Mouse (Mus musculus) stomach, embryonic 15.5 days (tissue): ENCODE data around the gene Grin2c. TPM values are rescaled to one million over a fixed set of nuclear protein-coding genes. Genes with fewer than 3 reads are reported as not detected.
A peak's percentile ranks its signal among the peaks of the same experiment; 100 is the strongest.

Experiments
- ATAC-seq: fragments of 200-750 bp; cut with Nextera tagmentation; 2 replicates; pipeline ENCODE4 v1.8.0; 2017; ENCODE audit warnings: low read depth, moderate number of reproducible peaks, moderate TSS enrichment; ENCODE audit not compliant: insufficient read depth, low FRiP score
- H3K27ac ChIP-seq: fragments of 300-500 bp; sonication (generic); 2 replicates; pipeline ENCODE4 v1.5.1; 2015; ENCODE audit warnings: mild to moderate bottlenecking, inconsistent platforms
- H3K27me3 ChIP-seq: fragments of 300-500 bp; sonication (generic); replicated peaks from 2 replicates; pipeline ENCODE4 v1.6.1; 2015; ENCODE audit warnings: inconsistent platforms
- H3K36me3 ChIP-seq: fragments of 300-500 bp; sonication (generic); 2 replicates; pipeline ENCODE4 v1.6.1; 2015; ENCODE audit warnings: inconsistent platforms
- H3K4me1 ChIP-seq: fragments of 300-500 bp; sonication (generic); 2 replicates; pipeline ENCODE4 v1.6.1; 2015; ENCODE audit warnings: inconsistent platforms
- H3K4me2 ChIP-seq: fragments of 300-500 bp; sonication (generic); 2 replicates; pipeline ENCODE4 v1.6.1; 2015; ENCODE audit warnings: mild to moderate bottlenecking, inconsistent platforms
- H3K4me3 ChIP-seq: fragments of 300-500 bp; sonication (generic); replicated peaks from 2 replicates; pipeline ENCODE4 v1.5.1; 2015; ENCODE audit warnings: inconsistent platforms
- H3K9ac ChIP-seq: fragments of 300-500 bp; sonication (generic); 2 replicates; pipeline ENCODE4 v1.6.1; 2015; ENCODE audit warnings: inconsistent platforms
- H3K9me3 ChIP-seq: fragments of 300-500 bp; sonication (generic); 2 replicates; pipeline ENCODE4 v1.6.1; 2016; ENCODE audit warnings: inconsistent platforms
- WGBS: fragments of 180-500 bp; shearing (Covaris S2); methylation state at CpG from one replicate; pipeline ENCODE4 v1.1.7; 2015; 5-methylcytosine and 5-hydroxymethylcytosine counted together
- polyA plus RNA-seq: library from polyadenylated mRNA; unstranded; fragments of >200 nt; fragmentation: Nextera tagmentation; extraction: Ambion mirVana; gene quantifications from 2 replicates; pipeline ENCODE4 v1.2.1, GENCODE M21; 2015

Grin2c gene
- polyA plus RNA-seq, 1 experiment from 2014 or later, result 0.12 TPM

DNA sequence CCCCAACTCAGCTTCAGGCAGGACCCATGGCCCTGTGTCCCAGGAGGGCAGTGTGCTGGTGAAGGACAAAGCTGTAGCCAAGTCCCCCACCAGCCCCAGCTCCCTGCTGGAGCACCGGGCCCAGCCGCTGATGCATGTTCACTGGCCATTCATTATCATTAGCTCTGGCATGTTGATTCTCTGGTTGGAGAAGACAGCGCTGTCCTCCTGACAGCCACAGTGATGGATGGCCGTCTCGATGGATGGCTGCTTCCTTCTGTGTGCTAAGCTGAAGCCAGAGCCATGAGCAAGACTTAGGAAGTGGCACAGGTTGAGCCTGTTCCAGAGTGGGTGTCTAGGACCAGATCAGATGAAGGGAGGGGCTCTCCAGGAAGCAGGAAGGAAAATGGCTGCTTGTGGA lies 30.5 kb downstream of the Grin2c start:
- no peaks in the 10 kb centered on the region for H3K36me3 ChIP-seq
- H3K9me3 ChIP-seq, result no peaks in the 10 kb centered on the region
- H3K9ac ChIP-seq, result no peak overlapping the region
- H3K4me3 ChIP-seq, result no peak overlapping the region
- H3K27ac ChIP-seq, result no peak overlapping the region; the same call in 1 of the 2 replicates
- ATAC-seq, result no peak
- no peak overlapping the region for H3K4me2 ChIP-seq
- peaks cover 9% of the 10 kb centered on the region for H3K4me1 ChIP-seq
- WGBS, result 12% methylated on average over 5 of the region's 5 CpGs
- H3K27me3 ChIP-seq, result no peaks in the 10 kb centered on the region

DNA sequence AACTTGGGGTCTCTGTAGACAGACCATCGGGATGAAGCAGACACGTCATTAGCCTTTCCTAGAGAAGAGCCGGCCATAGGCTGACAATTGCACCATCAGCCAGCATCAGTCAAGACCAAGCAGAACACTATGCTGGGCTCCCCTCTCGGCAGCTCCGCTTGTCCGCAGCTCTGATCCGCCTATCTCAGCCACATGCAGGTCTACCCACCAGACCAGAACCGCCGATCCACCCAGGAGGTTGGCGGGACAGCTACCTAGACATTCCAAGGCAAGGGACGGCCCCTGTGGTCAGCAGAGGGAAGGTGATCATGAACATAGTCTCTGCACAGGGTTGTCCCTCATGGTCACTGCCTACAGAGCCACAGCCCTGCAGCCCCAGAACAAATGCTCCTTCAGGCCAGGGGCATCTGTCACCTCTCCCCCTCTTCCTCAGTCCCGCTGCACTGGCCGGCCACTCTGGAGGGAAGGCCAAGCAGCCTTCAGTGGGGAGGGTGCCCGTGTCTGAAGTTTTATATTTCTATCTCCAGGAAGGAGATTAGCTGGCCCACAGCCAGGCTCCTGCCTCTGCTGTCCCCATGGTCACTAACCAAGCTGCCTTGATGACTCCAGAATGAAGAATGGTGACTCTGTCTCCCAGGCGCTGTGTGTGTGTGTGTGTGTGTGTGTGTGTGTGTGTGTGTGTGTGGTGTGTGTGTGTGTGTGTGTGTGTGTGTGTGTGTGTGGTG lies 32.6 kb downstream of the Grin2c start:
- no peak for ATAC-seq
- WGBS, result 79% methylated on average over 15 of the region's 15 CpGs
- peaks cover 13% of the 10 kb centered on the region for H3K4me1 ChIP-seq
- peaks cover 3% of the 10 kb centered on the region for H3K27me3 ChIP-seq
- no peaks in the 10 kb centered on the region for H3K9me3 ChIP-seq
- H3K4me3 ChIP-seq, result no peak overlapping the region
- no peak overlapping the region for H3K27ac ChIP-seq
- no peak overlapping the region for H3K4me2 ChIP-seq
- H3K9ac ChIP-seq, result no peak overlapping the region
- H3K36me3 ChIP-seq, result no peaks in the 10 kb centered on the region

DNA sequence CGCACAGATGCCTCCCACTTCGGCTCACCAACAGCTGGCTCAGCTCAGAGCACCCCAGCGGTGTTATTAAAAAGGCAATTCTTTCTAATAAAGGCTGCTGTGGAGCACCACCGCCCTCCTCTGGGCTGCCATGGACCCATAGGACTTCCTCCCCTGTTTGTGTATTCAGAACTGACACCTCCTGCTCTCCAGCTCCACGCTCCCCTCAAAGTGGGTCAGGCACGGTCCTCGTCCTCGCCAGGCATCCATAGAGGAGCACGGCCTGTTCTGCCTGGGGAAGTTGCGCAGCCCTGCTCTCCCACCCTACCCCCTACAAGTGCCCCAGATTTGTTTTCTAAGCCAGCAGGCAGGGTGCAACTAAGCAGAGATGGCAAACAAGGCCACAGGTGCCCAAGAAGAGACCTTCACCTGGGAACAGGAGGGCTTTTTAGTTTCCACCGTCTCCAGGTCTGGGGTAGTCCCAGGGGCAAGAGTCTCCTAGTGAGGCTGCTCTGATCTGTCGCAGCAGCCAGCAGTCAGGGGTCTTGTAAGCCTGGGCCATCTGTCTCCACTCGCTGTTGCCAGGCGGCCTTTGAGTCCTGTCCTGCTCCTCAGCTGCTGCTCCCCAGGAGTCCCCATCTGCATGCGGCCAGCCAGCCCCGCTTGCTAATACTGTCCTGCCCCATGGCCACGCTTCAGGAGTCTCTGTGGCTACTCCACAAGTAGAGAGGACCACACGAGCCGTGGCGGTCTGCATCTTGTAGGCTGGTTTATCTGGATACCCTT lies 33.3 kb downstream of the Grin2c start:
- Histone ChIP-seq H3K4me2 (no peak overlapping the region), H3K9me3 (no peaks in the 10 kb centered on the region), H3K9ac (no peak overlapping the region), H3K4me1 (peaks cover 13% of the 10 kb centered on the region), H3K36me3 (no peaks in the 10 kb centered on the region), H3K27ac (no peak overlapping the region), H3K27me3 (peaks cover 9% of the 10 kb centered on the region), H3K4me3 (no peak overlapping the region)
- WGBS, result 69% methylated on average over 20 of the region's 20 CpGs
- no peak for ATAC-seq

DNA sequence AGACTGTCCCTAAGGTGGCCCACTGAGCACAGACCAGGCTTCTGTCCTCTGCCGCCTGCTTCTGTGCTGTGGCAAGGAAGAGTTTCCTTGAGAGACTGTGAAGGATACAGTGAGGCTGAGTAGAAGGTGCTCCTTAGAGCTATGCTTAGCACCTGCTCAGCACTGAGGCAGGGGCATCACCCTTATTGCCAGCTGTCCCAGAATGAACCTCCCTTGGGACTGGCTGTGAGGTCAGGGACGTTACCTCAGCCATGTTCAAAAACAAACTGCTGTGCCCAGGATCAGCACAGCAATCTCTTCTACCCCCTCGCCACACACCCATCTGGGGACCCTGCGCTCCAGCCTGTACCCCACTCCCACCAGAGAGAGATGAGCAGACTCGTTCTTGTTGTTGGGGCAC lies 34.2 kb downstream of the Grin2c start:
- Histone ChIP-seq H3K27me3 (peaks cover 9% of the 10 kb centered on the region), H3K4me1 (peaks cover 13% of the 10 kb centered on the region), H3K4me3 (no peak overlapping the region), H3K9me3 (no peaks in the 10 kb centered on the region), H3K36me3 (no peaks in the 10 kb centered on the region), H3K9ac (no peak overlapping the region), H3K4me2 (no peak overlapping the region), H3K27ac (no peak overlapping the region)
- WGBS, result 85% methylated on average over 5 of the region's 5 CpGs
- no peak for ATAC-seq

DNA sequence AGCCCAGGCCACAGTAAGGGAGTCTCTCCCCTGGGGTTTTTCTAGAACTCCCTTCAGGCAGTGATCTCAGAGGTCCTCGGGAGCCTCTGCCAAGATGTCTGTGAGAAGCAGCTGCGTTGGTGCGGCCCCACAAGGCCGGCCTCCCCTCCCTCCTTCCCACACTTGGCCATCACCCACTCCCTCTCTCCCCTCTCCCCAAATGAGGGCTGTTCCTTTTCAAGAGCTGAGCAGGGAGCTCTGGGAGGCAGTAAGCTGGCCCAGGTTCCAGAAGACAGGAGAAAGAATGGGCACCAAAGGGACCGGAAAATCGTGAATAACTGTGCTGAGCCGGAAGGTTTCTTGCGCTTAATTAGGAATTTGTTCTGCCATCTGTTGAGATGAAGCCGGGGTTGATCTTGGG lies 35.1 kb downstream of the Grin2c start:
- 58% methylated on average over 9 of the region's 9 CpGs for WGBS
- Histone ChIP-seq H3K4me3 (no peak overlapping the region), H3K27ac (peak overlapping the region; percentile 71), H3K9me3 (no peaks in the 10 kb centered on the region), H3K36me3 (no peaks in the 10 kb centered on the region), H3K4me1 (peaks cover 13% of the 10 kb centered on the region), H3K27me3 (peaks cover 9% of the 10 kb centered on the region), H3K9ac (no peak overlapping the region), H3K4me2 (no peak overlapping the region)
- ATAC-seq, result no peak

DNA sequence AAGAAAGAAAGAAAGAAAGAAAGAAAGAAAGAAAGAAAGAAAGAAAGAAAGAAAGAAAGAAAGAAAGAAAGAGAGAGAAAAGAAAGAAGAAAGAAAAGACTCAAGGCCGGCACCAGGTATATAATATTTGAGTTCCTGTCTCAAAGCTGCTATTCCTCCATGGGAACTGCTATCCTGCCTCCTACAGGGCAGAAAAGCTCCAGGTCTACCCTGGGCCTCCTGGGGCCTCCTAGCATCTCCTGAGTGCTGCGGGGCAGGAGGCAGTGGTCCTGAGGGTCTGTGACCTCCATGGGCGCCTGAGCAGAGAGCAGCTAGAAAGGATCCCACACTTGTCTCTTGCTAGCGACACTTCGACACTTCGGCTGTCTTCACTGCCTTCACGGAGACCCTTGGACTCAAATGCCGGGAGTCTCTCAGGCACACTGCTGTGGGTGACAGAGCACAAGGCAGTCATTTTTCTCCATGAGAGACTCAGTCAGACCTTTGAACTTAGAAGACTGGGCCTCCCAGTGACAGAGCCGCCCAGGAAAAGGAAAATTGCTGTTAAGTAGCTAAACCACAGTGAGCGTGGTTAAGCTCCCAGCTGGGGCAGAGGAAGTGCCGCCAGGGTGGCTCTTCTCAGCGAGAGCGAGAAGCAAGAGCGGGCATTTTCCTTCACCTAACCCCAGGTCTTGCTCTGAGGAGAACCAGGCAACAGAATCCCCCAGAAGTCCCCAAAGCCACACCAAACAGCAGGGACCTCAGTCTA lies 35.7 kb downstream of the Grin2c start:
- Histone ChIP-seq H3K27me3 (peaks cover 9% of the 10 kb centered on the region), H3K4me3 (no peak overlapping the region), H3K9me3 (no peaks in the 10 kb centered on the region), H3K36me3 (no peaks in the 10 kb centered on the region), H3K27ac (peak overlapping the region; percentile 71), H3K4me2 (no peak overlapping the region), H3K9ac (no peak overlapping the region), H3K4me1 (peaks cover 13% of the 10 kb centered on the region)
- 43% methylated on average over 14 of the region's 14 CpGs for whole genome bisulfite sequencing
- no peak for ATAC-seq

DNA sequence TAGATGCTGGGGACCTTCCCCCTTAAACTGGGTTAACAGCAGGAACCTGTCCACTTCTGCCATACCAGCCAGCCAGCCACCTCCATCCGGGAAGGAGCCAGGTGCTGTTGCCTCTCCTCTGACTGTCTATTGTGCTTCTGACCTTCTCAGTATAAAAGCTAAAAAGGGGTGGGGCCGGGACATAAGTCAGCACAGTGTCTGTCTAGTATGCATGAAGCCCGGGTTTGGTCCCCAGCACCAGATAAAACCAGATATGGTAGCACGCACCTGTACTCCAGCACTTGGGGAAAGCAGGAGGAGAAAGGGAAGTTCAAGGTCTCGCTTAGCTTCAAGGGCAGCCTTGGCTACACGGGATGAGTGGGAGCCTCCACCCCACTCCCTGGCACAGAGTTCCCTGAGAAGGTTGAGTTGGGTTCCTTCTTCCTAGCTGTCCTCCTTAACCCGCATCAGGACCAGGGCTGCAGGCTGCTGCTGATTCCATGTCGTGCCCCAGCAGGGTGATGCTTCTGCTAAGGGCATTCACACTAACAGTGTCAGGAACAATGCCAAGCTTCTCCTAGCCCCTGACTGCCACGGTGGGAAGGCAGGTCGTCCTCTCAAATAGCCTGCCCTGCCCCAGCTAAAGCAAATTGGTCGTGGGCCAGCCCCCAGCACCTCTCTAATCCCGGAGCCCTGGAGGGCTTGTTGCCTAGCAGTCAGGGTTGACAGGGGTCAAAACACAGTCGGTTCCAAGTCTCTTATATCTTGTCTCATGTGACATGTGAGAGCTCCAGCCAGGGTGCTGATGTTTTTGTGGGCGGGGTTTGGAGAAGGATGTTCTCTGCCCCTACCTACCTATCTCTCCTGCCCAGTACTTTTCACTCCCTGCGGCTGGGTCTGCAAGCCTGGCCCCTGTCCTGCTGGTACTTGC lies 37.8 kb downstream of the Grin2c start:
- no peak overlapping the region for H3K4me3 ChIP-seq
- peaks cover 15% of the 10 kb centered on the region for H3K27me3 ChIP-seq
- 55% methylated on average over 15 of the region's 15 CpGs for WGBS
- no peaks in the 10 kb centered on the region for H3K9me3 ChIP-seq
- H3K27ac ChIP-seq, result no peak overlapping the region
- ATAC-seq, result no peak
- H3K4me2 ChIP-seq, result no peak overlapping the region
- no peaks in the 10 kb centered on the region for H3K36me3 ChIP-seq
- no peak overlapping the region for H3K9ac ChIP-seq
- H3K4me1 ChIP-seq, result peaks cover 13% of the 10 kb centered on the region

DNA sequence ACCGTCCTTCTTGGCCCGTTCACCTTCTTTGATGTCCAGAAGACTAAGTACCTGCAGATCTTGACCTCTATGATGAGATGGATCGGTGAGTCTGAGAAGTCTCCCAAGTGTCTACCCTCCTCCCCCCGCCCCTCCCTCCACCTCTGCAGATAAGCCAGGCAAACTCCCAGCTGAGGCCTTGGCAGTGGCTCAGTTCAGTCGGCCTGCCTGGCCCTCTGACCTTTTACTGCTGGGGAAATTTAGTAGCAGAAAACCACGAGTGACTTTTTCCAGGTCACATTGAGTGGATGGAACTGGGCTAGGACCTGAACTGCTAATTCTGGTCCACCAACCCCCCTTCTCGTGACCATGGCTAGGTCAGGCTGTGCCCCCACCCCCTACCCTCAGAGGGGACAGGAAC lies 38.6 kb downstream of the Grin2c start:
- Histone ChIP-seq H3K9ac (no peak overlapping the region), H3K36me3 (no peaks in the 10 kb centered on the region), H3K27me3 (peaks cover 15% of the 10 kb centered on the region), H3K9me3 (no peaks in the 10 kb centered on the region), H3K4me1 (peaks cover 13% of the 10 kb centered on the region), H3K4me3 (no peak overlapping the region), H3K27ac (no peak overlapping the region), H3K4me2 (no peak overlapping the region)
- no peak for ATAC-seq
- 55% methylated on average over 7 of the region's 7 CpGs for WGBS

DNA sequence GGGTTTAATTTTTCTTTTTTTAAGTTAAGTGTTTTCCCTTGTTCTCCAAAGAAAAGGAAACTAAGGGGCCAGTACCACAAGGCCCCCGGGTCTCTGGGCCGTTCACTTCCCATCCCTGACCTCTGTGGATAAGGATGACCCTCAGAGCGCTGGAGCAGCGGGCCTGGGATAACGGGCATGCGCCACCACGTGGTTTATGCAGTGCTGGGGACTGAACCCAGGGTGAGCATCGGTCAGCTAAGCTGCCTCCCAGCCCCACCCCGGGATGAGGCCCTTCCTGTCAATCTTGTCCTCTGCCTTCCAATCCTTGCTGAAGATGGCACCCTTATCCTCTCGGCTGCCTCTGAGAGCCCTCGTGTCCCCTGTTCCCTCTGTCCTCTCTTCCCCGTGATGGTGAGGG lies 39.4 kb downstream of the Grin2c start:
- no peak for ATAC-seq
- Histone ChIP-seq H3K4me2 (no peak overlapping the region), H3K27ac (no peak overlapping the region), H3K4me1 (peaks cover 15% of the 10 kb centered on the region), H3K9me3 (no peaks in the 10 kb centered on the region), H3K27me3 (peaks cover 15% of the 10 kb centered on the region), H3K9ac (no peak overlapping the region), H3K36me3 (no peaks in the 10 kb centered on the region), H3K4me3 (no peak overlapping the region)
- 57% methylated on average over 12 of the region's 12 CpGs for WGBS

DNA sequence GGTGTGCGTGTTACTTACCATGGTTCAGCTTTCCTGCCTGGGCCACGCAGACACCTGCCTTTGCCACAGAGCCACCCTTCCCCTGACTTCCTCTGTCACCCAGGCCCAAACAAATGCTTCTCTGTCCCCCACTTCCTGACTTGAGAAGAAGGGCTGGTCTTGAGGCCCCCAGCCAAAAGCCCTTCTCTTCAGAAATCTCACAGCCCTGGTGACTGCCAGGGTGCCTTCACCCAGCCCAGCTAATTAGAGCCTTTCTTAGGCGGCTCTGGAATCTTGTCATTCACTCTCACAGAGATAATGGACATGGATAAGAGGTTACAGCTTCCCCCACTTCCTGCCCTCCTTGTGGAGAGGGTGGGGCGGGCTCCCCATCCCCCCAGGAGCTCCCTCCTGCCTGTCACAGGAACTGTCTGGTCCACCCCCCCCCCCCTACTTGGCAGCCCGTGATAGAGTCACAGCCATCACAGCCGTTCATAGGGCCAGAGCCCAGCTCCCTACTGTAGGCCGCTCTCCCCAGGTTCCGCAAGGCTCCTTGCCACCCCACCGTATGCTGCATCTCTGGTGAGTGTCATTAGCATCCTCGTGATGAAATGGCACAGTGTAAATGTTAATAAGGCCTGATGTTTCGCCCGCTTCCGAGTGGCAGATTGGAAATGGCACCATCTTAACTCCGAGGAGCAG lies 40.1 kb downstream of the Grin2c start:
- Histone ChIP-seq H3K4me1 (peaks cover 17% of the 10 kb centered on the region), H3K4me2 (no peak overlapping the region), H3K36me3 (no peaks in the 10 kb centered on the region), H3K27me3 (peaks cover 15% of the 10 kb centered on the region), H3K27ac (no peak overlapping the region), H3K9ac (no peak overlapping the region), H3K9me3 (no peaks in the 10 kb centered on the region), H3K4me3 (no peak overlapping the region)
- 64% methylated on average over 14 of the region's 14 CpGs for WGBS
- ATAC-seq, result no peak

DNA sequence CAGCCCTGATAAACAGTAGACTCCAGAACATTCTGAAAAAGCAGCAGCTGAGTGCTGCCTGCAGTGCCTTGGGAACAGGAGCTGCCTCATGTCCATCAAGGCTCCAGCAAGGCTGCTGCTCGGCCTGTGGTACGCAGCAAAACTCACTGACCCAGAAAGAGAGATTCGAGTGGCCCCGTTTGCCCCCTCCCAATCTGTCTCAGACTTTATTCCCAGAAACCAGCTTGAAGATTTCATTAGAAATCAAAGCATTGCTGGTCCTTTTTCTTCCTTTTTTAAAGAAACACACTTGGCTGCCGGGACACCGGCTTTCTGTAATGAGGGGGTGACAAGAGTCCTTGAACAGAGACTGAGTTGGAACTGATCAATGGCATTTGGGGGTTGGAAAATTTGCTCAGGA lies 41.7 kb downstream of the Grin2c start:
- no peaks in the 10 kb centered on the region for H3K9me3 ChIP-seq
- H3K4me3 ChIP-seq, result no peak overlapping the region
- no peak overlapping the region for H3K9ac ChIP-seq
- peaks cover 12% of the 10 kb centered on the region for H3K4me1 ChIP-seq
- no peaks in the 10 kb centered on the region for H3K36me3 ChIP-seq
- H3K27me3 ChIP-seq, result peaks cover 15% of the 10 kb centered on the region
- H3K4me2 ChIP-seq, result no peak overlapping the region
- H3K27ac ChIP-seq, result no peak overlapping the region
- ATAC-seq, result no peak
- 78% methylated on average over 6 of the region's 6 CpGs for WGBS
